Mouse (Mus musculus) testis, postnatal 10 days (tissue): ENCODE measurements at regions not wholly inside any gene's neighbourhood (a gene's known extent, or its start where the extent isn't known, plus 50 kb on each side); places are given as distances from the start of the nearest gene placed in this dataset.

Experiments used
- DNase-seq: peaks from one replicate; pipeline ENCODE4 v3.0.0; 2021; ENCODE audit warnings: low spot score

DNA sequence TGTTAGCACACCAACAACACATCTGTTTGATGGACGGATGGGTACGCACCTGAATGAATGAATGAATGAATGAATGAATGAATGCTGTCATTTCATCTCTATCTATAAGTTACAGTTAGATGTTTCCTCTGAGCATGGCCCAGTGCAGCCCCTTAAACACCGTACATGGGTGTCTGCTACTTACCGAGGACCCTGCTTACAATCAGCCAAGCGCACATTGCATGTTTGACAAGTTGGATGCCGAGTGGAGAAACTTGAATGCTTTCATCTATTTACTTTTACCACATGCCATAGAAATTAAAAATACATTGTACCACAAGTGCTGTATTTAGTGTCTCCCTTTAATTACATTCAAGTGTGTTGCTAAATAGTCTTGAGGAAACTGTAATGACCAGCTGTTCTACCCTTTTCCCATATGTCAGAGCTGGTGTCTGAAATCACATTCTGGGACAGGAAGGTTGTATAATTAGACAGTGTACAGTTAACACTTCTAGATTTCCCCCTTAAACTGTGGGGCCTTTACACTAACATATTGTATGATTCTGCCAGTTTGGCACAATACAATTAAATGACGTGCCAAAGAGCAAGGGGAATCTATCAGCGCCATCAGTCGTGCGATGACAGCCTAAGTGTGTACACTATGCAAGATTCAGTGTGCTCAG, 127.3 kb upstream of the Prox1 start:
- no peak for DNase-seq

DNA sequence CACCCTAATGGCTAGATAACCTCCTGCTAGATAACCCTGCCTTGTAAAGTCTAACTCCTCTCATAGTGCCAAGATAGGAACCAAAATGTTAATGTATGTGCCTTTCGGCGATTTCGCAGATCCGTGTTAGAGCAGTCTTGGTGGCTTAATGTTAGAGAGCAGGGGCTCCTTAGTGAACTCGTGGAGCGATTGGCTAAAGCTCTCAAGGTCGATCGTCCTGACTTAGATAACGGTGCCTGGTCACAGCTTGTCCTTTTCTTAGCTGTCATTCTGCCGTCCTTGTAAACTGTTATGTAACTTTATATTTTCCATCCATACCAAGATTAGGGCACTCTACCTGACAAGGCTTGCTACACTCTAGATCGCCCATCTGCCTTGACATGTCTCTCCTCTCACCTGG, 119.5 kb upstream of the Prox1 start:
- peak; percentile 19 for DNase-seq

DNA sequence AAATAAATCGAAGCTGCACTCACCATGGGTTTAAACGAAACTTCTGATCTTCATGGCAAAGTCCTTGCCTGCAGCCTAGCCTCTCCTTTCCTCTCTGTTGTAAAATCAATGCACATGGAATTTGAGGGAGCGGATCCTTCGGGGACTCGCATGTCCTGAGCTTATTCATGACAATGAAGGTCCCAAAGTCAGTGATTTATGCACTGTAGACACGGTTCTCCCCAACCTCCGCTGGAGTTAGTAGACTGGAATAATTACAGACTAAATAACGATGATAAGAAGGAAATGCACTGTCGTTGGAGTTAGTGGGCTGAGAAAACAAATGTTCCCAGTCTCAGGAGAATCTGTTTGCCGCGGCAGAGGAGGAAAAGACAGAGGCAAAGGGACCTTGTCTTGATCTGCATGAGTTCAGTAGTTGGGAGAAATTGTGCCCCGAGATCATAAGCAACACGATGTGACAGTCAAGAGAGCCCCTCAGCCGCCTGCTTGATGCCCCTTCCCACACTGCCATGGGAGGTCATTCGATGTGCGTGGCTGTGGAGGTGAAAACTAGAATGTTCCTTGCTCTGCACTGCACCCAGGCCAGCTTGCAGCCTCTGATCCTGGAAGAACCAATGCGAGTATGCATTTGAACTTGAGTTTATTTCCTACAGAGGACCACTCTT, 116.1 kb upstream of the Prox1 start:
- no peak for DNase-seq

DNA sequence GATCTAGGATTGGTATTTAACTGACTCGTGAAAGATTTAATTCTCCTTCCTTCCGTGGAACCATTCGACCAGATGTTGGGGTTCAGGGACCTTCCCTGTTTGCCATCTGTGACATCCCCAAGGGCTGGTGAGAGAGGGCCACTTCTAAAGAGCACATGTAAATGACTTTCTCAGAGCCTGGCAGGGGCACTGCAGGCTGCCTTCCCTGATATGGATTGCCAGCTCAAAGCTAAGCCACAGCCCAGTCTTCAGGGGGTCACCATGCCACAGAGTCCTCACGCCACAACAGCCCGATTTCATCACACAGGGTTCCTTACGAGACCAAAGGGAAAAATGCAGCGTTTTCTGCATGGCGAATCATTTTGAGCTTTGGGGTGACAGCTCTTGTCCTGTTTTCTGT, 115.1 kb upstream of the Prox1 start:
- DNase-seq = peak; percentile 30

DNA sequence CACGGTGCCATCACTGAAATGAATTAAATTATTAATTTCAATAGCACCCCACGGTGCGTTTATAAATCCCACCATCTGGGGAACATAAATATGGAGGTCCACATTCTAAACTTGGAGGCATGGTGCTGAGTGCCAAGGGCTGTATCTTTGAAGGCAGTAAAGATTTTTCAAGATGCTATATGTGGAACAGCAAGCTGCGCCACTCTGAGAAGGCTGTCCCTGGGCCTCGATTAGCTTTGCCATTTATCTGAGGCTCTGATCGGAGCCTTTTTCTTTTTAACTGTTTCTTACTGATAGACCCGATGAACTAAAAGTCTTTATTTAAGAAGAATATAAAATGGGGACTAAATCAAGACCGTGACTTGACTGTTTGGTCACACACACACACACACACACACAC, 114.5 kb upstream of the Prox1 start:
- DNase-seq = no peak

DNA sequence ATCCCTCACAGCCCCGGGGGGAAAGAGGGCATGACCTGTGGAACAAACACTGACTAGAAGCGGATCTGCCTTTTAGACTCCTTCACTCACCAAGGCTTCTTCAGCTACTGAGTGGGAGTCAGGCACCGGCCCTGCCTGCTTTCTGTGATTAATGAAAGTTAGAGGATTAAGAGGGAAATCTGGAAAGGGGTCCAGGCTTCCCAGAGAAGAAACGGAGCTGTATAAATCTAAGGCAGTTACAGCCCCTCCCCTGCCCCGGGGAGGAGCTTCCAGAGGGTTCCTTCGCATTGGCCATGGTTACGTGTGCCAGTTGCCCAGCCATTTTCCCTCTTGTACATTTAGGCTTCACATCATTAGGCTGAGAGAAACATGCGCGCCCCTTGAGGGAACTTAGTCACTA, 113.6 kb upstream of the Prox1 start:
- peak; percentile 33 for DNase-seq

DNA sequence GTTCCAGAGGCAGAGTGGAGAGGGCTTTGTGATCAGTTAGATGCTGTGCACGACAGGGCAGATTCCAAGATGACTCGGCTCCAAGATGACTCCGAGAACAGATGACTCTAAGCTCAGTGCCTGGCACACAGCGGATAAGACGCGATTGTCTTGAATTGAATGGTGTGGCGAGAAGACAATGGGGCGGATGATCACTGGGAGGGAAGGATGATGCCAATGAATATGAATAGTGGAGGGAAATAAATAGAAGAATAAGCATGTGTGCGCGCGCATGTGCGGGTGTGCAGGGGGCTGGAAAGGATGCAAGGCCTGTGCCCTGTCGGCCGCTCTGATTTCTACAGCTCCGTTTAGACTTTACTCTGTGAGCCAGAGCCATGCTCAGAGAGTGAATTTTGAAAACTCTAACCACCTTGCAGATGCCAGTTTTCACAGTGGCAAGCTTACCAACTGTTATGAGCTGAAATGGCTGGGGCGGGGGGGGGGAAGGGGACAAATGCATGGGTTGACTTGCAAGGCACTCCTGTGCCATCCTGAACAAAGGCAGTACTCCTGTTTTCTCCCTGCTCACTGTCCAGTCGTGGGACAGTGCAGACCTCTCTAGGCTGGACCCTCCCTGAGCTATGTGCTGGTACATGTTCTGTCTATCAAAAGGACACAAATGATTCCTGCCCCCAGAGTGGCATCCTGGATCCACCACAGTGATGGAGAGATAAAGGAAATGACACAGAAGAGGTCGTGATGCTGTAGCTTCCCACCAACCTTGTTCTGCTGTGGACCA, 109.8 kb upstream of the Prox1 start:
- peak; percentile 17 for DNase-seq

DNA sequence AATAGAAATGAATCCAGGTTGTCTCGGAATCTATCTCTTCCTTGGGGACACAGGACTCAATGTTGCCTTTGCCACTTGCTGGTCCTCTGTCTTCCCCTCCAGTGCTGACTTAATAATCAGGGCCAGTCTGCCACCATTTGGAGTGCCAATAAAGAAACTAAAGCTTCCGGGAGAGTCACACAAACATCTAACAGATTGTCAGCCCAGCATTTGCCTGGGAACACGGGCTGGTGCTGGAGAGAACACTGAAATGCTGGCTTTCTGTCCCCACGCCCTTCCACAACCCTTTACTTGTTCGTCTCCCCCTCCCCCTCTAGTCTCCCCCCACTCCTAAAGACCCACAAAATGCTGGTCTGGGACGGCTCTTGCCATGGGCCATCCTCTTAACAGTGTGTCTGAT, 104.4 kb upstream of the Prox1 start:
- DNase-seq = no peak

DNA sequence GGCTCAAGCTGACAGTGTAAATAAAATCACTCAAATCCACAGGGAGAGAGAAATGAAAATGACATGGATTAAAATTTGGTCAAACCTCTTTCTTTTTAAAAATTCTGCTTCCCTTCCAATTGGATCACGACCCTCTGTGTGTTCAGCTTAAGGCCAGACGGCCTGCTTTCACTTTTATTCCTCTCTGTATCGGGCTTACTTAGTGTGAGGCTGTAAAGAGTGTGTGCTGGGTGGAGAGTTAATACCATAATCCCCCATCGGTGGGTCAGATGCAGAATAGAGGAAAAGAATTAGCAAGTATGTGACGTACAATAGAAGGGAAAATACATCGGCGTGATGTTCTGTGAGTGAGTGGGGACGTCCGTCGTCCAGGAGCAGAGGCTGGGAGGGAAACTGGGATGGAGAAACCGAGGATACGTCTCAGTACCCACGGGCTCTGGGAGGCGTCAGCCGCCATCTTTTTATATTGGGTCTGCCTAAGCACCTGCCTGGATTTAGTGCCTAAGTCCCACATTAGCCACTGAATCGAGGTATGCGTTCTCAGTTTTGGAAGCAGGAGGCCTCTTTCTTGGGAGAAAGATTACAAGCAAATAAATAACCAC, 100.4 kb upstream of the Prox1 start:
- DNase-seq = no peak

DNA sequence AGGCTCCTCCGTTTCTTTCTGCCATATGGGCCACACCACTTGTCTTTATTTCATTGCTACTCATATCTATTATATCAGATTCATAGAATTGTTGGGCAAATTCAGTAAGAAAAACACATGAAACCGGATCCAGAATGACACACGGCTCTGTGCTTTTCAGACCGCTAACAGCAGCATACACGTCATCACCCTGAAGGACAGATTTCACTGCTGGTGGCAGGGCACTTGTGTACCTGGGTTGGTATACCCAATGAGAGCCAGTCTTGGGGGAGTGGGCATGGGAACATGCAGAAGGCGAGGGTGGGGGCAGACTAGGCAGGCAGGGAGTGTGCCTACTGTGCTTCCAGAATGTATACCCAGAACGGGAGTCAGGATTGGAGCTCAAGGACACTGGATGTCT, 98.7 kb upstream of the Prox1 start:
- DNase-seq = no peak

DNA sequence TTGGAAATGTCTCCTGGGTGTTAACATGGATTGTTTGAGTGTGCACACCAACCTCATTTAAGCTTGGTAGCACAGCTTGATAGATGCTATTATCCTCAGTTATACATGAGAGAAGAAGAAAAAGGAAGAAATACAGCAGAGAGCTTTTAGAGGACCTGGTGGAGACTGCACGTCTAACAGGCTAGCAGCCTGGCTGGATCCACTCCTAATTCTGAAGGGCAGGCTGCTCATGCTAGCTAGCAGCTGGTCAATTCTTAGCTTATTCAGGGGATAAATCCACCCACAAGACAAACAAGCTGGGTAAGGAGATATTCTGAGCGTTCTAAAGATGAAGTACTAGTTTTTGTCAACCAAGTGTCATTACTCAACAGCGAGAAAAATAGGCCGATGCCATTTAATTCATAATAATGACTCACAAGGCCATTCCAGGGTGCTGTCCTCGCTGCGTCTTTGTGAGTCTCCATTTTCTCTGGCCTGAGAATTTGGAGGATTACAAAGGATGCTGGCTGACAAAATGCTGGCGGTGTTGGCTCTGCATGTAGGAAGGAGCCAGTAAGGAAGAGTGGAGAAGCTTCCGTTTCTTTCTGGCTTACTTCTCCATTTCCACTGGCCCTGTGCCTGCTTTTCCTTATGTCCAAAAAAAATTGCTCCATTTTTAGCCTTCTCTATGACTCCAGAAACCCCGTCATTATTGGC, 94.7 kb upstream of the Prox1 start:
- no peak for DNase-seq

DNA sequence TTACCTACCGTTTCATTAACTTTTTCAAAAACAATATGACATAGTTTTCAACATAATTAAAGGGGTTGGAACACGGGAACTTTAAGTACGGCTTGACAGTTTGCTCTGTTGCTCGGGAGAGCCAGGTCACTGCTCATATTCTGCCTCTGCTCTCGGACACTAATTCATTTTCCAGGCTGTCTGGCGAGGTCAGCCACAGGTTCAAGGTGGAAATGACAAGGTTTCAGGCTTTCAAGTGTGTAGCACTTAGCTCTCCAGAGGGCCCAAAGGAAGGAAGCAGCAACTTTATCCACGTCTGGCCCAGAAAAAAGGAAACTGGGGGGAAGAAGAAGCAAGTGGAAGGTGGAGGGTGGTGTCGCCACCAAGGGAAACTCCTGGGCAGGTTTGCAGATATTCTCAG, 94.0 kb upstream of the Prox1 start:
- DNase-seq = no peak

DNA sequence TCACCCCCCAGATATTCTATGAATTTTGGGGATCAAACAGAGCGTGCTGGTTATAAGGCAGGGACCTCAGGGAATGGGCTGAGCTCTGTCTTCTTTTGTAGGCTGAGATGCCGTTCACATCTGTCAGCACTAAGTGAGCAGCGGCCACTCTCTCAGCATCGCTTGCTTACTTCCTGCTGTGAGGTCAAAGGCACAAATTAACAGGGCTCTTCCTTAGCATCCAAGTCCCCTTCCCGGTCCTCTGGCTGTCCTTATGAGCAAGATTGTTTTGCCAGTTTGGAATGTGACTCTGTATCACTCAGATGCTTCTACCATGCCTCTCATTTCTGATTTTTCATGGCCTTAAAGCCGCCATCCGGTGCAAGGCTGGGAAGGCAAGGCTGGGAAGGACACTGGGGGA, 93.1 kb upstream of the Prox1 start:
- no peak for DNase-seq

DNA sequence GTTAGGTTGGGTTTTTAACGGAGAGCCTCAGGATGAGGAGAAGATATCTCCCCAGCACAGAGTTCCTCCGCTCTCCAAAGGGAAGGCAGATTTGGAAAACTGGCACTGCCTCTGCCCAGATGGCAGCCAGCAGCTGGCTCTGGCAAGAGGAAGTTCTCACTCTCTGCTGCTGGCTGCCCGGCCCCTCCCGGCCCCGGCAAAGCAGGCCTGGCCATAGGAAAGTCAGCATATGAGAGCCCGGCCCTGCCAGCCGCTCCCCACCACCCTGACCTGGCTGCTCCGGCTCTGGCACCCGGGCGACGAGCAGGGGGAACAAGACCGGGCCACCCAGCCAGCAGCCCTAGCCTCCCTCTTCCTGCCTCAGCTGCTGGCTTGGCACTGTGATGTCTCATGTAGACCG, 89.1 kb upstream of the Prox1 start:
- DNase-seq = no peak

DNA sequence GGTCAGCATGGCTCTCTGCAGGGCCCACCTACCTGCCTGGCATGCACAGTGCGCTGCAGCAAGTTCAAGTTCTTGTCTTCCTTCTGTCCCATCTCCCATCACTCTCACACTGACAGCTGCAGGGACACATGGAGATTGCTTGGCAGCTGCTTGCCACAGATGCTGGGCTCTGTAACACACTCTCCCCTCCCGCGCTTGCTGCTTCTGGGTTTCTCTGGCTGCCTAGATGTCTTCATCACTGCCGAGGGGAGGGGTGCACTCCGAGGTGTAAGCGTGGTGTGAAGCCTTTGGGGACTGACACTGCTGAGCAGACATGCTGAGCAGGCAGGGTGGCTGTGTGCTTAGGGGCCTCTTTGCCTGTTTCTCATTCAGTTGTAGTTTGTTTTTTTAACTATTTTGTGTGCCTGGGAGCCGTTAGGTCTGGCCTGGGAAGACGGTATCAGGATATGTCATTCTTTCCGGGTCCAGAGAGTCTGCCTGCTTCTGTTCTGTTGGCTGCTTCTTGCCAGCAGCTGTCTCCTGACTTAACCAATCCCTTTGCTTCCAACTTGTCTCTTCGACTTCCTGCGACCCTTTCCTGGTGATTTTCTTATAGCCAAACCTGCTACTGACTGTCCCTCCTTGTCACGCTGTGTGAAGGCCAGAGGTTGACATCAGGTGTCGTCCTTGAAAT, 80.2 kb upstream of the Prox1 start:
- no peak for DNase-seq

DNA sequence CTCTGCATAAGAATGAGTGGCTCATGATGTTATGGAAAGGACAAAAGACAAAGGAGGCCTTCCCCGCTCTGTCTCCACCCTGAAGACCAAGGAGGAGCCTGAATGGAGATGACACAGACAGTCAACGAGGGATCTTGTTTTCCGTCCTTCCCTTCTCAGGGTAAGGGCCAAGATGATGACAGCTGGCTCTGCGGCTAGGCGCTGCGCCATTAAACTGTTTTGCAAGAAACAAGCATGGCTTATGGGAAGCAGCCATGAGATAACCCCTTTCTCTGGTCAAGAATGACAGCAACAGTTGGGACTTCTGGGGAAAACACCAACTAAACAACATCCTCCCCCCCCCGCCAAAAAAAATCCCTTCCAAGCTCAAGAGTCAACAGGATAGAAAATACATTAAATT, 72.0 kb upstream of the Prox1 start:
- DNase-seq = no peak

DNA sequence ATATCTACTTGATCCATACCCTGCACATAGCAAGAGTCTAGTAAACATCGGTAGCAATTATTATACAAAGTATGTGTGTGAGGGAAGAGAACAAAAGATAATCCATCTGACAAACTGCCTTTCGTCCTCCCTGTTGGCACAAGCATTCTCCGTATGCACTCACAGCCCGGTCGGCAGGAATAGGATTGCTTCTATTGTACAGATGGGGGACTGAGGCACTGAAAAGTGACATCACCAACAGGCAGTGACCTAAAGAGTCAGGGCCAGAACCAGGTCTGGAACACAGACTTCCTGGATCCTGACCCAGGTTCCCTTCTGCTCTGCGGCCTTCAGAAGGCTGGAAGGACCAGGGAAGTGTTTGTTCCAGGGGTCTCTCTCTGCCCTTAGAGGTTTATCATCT, 69.3 kb upstream of the Prox1 start:
- no peak for DNase-seq

DNA sequence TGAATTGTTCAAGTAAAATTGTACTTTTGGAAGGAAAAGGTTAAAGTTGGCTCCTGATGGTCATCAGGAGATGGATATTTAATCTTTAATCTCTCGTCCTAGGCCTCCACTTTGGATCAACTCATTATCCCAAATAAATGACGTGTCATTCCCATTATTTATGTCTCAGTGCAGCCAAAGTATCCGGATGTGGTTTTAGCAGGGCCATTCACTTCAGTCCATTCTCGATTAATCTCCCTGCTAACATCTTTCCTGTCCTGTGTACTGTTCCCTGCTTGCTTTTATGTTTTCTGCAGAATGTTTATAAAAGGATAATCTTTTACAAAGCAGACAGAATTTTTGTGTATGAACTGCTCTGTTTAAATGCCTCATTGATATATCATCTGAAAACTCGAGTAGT, 60.4 kb upstream of the Prox1 start:
- no peak for DNase-seq

DNA sequence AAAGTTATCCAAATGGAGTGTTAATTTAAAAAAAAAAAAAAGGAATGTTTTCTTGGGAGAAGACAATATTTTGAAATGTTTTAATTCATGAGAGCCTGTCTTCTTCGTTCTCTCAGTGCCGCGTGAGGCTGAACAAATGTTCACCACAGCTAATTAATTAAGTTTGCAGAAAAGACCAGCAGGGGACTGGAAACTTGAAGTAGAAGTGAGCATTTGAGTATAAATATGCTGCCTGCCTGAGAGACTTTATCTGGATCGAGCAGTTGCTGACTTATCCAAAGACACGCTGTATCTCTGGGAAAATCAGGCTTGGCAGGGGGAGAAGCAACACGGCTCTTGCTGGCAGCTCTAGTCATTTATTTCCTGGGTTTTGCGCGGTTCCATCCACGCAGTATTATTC, 49.9 kb upstream of the Prox1 start:
- no peak for DNase-seq
